Mouse (Mus musculus) T-cell, adult 2 months (primary cell): ENCODE data around the gene Rft1.
A peak's percentile ranks its signal among the peaks of the same experiment; 100 is the strongest.

ENCODE experiments used
- DNase-seq: peaks from one replicate; pipeline ENCODE4 v3.0.0; 2022; ENCODE audit warnings: low spot score

The Rft1 gene

DNA sequence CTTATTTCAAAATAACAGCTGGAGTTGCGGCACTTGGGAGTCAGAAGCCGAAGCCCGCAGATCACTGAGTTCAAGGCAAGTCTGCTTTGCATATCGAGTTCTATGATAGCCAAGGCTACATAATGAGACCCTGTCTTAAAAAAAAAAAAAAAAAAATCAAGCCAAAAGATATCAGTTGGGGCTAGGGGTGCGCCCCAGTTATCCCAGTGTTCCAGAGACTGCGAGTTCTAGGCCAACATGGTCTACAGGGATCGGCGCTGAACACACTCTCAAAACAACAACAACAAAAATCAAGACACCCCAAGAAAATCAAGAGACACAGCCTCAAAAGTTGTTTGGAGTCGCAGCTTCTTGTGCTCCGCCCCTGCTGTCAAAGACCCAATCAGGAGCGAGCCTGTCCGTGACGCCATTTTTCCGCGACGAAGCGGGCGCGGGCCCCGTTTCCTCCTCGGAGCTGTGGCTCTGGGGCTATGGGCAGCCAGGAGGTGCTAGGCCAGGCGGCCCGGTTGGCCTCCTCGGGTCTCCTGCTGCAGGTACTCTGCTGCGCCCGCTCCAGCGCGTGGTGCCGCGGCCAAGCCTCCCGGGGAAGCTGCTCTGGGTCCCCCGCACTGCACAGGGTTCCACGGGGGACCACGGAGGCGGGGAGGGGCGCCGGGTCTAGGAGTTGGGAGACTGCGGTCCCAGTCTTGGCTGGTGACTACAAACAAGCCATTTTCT is at the start of gene Rft1:
Rft1 (plus strand) TSS at position 418 of the 717 bp plus-strand sequence.
- DNase-seq, result peak; percentile 98

DNA sequence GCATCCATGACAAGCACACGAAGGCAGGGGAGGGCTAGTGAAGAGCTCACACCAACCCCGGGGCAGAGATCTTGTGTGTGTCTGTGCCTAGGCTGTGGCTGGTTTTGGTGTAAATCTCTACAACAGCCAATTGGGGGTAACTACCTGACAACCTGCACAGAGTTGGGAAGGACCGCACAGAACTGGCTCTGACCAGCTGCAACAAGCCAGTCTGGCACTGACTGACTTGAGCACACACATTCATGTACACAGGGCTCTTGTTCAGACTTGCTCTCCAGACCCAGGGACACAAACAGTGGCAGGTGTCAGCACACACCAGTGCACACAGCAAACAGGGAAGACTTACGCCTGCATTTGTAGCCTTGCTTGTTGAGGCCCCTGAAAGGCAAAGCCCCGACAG is 47.3 kb upstream of the Rft1 start:
- no peak for DNase-seq

DNA sequence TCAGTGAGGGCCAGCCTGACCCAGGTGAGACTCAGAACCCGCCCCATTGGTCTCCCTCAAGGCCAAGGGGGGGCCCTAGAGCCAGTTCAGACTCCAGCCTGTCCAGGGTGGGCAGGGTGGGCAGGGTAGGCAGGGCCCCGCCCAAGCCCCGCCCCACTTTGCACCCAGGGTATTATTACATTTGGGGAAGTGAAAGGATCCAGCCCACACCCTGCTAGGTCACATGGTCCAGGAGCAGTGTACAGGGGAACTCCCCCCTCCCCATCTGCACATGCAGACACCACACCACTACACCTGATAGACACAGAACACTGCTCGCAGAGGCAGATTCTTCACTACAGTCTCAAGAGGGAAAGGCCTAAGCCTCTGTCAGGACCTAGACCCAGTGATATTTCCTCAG is 46.5 kb upstream of the Rft1 start:
- DNase-seq, result no peak

DNA sequence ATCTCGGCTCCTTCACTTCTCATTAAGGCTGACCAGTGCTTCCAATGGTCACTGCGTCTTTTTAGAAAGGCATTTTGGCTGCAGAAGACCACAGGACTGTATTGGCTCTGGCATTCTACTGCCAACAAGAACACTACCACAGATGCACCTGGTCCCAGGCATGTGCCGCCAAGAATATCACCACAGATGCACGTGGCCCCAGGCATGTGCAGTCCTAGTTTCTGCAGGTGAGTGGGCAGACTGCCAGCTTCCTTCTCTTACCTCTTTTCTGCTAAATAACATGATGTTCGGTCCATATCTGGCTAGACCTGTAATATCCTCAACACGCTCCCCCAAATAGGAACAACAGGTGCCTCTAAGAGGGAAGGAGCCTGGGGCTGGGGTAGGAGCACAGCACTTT is 46.0 kb upstream of the Rft1 start:
- DNase-seq, result no peak

DNA sequence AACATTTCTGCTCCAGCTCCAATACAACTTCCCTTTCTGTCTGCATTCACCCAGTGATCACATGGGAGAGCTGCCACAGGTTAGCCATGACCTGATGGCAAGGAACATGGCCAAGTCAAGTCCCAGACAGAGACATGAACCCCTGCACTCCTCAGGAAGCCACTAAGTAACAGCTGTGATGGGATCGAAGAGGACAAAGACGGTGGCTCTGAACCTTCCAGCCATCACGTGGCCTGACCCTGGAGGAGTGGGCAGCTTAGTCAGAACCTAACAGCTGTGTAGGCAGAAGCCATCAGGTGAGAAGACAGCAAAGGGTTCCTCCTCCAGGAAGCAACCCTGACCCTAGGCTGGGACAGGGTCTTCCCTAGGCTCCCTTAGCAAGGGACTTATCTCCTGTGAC is 44.7 kb upstream of the Rft1 start:
- no peak for DNase-seq

DNA sequence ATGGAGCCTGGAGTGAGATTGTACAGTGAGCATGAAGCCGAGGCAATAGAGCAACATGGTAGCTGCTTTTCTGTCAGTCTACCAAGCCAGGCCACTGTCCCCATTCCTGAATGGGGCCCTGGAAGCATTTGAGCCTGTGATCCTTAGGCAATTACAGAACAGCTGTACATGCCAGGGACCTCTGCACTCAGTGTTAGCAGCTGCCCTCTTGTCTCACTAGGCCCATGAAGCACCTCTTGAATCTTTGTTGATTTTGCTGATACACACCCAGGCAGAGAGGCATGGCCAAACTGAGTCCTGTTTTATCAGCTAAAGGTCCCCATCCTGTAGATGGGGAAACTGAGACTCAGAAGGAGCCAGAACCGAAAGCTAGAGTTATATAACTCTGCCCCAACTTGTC is 43.9 kb upstream of the Rft1 start:
- DNase-seq, result no peak

DNA sequence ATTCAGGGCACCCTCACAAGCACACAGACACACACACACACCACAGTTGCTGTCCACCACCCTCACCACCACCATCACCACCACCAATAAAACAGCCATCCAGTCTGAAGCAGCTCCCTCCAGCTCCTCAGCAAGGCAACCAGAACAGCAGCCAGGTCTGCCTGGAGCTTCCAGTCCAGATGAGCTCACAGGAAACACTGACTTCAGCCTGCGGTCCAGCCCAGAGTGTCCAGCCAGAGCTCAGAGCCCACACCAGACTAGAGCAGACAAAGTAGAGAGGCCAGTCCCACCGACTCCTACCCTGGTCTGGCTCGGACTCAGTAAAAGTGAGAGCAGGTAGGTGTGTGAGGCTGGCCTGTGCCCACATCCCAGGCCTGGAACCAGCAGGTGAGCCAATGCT is 43.2 kb upstream of the Rft1 start:
- no peak for DNase-seq

DNA sequence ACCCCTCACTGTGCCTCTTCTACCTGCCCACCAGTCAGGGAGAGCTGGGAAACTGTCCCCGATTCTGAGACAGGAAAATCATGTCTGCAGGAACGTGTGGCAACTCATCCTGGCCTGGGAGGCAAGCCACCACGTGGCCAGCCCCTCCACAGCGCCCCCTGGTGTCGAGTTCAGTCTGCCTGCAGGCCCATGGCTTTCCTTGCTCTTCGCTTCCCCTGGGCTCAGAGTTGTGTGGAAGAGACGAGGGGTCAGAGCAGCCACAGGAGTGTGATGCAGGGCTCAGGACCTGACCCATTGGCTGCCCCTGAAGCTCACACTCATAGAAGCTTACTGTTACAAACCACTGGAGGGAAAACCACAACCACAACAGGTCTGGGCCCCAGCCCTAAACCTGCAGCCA is 41.6 kb upstream of the Rft1 start:
- DNase-seq, result peak; percentile 63

DNA sequence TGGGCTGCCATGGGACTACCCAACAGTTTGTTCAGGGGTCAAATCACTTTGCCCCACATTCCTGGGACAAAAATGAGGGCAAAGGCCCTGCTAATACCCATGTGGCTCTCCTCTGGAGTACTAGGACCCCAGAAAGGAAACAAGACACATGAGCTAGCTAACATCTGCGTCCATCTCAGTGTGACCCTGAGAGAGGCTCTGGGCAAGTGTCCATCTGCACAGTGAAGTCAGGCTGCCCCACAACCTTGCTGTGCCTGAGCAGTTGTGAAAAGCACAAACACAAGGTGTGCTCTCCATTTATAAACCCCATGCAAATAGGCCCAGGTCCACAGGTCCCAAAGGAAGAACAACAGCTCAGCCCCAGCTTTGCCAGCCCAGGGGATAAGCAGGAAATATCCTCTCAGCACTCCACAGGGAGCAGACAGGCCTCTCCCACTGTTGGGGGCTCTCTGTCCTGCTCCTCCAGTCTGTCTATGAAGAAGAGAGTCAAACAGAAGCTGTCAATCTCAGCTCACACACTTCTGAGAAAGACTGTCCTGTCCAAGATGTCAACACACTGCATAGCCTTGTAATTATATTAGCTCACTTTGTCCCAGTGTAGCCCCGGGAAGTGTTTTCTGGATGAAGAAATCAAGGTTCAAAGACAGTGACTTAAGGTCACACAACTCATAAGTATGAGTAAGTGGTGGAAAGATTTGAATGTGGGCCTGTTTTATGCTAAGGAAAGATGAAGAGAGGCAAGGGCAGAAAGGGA is 41.0 kb upstream of the Rft1 start:
- DNase-seq, result no peak

DNA sequence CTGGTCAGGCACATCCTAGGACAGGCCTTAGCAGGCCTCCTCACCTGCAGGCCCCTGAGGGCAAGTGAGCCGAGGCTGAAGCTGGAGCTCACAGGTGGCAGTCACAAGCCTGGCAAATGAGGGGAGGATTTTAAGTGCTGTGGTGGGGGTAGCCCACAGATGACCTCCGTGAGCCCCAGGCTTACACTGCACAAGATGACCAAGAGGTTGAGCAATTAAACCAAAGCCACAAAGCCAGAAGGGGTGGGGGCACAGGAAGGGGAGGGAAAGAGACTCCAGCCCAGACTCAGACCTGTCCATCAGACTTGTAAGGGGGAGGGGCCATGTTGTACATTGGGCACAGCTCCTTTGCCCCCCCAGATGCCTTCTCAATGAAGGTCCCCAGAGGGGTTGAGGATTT is 37.4 kb upstream of the Rft1 start:
- DNase-seq, result no peak

DNA sequence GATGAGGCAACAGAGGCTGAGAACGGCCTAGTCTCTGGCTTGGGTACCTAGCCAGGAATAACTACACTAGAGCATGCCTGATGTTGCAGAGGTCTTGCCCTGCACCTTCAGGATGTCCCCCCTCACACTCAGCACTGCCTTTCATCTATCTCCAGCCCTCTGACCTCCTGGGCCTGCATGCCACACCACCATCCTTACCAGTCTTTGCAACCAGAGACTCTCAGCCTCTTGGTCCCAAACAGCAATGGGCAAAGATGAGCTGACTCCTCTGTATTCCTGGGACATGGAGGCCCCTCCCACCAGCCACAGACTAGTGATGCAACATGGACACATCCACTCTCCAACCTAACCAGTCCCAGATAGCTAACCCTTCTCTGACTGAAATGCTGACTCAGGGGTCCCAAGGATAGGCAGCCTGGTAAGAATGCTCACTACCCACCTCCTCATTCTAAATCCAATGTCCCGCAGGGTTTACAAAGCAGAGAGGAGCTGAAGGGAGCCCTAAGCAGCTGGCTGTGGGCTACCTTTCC is 35.3 kb upstream of the Rft1 start:
- no peak for DNase-seq

DNA sequence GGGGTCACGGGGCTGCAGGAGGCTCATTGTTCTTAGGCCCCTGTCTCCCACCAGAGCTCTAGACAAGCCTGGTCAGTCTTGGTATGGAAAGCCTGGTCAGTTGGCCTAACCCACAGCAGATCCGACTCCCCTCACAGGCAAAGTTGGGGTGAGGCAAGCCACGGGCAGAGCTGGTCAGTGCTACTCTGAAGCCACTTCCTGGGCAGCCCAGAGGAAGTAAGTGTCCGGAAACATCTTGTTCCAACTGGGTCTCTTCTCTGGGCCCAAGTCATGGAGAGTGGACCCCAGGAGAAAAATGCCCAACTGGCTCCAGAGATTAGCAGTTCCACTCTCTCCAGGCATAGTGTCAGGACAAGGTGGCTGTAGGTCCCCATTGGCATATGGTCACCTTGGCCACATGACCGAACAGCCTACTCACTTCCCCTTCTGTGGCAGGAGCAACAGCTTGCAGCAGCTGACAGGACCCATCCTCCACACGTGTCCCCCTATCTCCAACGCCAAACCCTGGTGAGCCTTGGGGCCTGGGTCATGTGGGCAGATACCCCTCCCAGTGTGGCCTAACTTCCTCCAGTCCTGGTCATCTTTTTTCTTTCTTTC is 34.1 kb upstream of the Rft1 start:
- DNase-seq, result no peak

DNA sequence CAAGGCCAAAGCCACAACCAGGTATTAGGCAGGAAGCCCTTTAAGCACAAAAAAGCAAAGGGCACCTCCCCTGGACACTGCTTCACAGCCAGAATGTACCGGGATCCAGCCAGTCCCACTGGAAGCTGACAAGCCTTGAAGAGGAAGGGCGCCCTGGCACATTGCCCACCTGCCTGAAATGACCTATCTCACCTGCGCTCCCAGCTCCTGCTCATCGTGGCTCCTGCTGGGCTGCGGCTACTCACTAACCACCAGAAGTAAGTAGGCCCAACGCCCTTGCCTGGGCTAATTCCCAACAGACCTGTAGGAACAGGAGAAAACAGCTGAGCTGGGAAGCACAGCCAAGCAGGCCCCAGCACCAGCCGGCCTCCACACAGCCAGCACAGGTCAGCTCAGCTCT is 32.0 kb upstream of the Rft1 start:
- DNase-seq, result no peak

DNA sequence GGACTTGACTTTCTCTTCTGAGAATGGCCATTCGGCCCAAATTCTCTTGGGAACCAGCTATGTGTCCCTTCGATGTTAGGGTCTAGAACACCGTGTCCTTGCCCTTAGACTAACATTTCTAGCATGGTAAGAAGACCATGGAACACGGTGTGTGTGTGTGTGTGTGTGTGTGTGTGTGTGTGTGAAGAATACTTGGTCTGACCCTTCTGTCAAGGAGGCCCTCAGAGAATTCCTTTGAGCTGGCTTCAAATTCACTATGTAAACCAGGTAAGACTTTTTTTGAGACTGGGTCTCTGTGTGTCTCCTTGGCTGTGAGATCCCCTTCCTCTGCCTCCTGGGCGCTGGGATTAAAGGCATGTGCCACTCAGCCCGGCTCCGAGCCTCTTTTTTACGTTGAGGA is 31.6 kb upstream of the Rft1 start:
- no peak for DNase-seq

DNA sequence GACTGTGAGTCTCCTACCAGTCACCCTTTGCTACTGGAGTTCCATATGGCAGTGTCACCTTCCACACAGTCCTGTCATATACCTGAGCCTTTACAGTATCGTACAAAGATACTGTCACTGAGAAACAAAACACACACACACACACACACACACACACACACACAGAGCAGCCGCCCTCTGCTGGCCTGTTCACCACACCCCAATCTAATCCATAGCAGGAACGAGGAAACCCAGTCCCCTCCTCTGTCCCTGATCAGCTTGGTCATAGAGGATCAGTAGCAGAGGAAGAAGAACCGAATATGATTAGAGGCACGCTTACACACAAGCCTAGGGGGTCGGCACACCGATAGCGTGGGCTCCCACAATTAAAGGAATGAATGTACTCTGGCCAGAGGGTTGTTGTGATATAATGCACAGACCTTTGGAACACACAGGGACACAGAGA is 29.9 kb upstream of the Rft1 start:
- no peak for DNase-seq

DNA sequence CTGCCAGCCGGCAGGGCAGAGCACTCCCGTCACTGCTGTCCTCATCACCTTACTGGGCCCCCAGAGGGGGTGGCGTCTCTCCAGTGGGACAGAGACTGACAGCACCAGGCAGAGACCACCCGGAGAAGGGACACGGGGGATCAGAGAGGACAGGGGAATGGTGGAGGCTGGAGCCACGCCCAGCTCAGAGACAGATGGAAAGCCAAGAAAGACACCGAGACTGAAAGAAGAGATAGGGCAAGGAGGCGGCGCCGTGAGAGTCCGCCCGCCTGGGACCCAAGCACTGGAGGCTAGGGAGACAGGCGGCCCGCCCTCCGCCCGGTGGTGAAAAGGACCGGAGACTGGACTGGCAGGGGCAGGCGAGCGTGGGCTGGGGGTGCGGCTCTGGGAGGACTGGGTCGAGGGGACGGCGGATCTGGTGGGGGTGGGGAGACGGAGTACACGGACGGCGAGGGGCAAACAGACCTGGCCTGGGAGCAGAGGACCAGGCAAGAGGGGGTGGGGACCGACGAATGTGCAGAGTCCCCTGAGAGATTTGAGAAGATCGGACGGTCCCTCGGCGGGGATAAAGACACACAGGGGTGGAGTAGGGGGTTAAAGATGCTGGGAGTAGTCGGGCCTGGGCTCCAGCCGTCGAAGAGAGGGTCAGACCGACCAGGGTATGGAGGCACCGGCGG is 28.9 kb upstream of the Rft1 start:
- DNase-seq, result peak; percentile 12

DNA sequence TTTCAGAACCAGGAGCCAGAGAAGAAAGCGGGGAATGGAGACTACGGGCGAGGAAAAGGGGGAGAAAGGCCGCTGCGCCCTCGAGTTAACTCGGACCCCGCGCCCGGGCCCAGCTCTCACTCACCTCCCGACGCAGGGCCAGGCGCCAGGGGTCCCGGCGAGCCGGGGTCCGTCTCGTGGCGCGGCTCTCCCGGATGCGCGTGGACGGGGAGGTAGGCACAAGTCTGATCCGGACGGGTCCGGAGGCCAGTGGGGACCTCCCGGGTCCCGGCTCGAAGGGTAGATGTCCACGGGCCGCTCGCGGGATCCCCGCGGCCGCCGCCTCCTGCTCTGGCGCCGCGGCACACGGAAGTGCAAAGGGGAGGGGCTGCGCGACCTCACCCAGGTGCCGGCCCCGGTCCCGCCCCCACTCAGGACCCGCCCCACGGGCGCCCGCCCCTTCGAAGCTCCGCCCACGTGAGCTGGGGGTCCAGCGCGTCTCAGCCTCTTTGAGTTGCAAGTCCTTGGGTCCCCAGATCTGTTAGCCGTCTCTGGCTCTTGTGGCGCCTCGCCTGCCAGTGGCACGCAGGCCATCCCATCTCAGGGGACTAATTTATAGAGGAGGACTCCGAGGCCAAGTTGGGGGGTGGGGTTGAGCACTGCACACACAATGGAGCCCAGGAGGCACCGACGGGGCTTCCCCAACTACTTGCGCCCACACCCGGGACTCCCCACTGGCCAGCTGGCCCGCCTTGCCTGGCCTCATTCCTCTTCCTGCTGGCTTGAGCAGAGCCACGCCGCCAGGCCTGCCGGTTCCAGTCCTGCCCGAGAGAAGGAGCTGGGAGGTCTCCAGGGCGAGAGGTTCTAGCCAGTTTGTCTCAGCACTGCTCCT is 28.1 kb upstream of the Rft1 start, which contains the start of gene Prkcd:
Prkcd (minus strand) TSS at position 355 of the 871 bp plus-strand sequence.
- peak; percentile 86 for DNase-seq

DNA sequence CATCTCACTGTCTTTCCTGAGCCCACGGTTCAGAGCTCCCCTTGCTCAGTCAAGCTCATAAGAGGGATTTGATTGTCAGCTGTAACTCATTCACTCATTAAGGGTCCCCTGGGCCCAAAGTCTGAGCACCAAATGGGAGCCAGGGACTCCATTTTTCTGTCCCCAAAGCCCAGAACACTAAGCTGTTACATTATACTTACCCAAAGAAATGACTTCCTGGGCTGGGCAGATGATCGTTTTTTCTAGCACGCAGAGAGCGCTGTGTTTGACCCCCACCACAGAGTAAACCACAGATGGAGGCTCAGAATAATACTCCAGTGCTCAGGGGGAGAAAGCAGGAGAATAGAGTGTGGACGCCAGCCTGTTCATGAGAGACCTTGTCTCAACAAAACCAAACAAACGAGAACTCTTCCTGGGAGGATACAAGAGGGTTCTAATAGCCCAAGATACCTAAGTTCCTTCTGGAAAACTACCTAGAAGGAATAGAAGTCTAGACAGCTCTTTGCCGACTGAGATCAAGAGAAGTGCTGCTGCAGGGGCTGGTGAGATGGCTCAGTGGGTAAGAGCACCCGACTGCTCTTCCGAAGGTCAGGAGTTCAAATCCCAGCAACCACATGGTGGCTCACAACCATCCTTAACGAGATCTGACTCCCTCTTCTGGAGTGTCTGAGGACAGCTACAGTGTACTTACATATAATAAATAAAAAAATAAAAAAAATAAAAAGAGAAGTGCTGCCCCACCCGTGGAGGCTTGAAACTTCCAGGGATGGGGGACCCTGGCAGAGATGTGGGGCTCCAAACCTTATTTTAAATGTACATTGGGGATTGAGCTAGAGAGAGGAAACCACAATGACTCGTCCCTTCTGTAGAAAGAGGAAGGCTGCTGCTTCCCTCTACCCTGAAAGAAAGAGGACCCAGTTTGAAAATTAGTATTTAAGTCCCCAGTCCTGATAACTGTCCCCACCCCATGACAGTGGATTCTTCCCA is 27.1 kb upstream of the Rft1 start:
- peak; percentile 15 for DNase-seq

DNA sequence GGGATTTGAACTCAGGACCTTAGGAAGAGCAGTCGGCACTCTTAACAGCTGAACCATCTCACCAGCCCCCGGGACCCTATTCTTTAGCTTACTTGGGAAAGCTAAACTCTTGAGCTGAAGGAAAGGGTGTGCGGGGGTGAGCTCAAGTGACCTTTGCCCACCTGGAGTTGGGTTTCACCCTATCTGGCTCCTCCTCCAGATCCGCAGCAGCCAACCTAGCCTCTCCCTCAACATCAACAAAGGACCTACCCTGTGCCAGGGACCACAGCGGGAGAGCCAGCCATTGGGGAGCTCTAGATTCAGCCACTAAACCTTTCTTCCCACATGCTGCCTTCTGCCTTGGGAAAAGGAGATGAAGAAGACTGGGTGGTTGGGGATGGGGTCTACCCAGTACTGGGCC is 25.9 kb upstream of the Rft1 start:
- DNase-seq, result no peak

DNA sequence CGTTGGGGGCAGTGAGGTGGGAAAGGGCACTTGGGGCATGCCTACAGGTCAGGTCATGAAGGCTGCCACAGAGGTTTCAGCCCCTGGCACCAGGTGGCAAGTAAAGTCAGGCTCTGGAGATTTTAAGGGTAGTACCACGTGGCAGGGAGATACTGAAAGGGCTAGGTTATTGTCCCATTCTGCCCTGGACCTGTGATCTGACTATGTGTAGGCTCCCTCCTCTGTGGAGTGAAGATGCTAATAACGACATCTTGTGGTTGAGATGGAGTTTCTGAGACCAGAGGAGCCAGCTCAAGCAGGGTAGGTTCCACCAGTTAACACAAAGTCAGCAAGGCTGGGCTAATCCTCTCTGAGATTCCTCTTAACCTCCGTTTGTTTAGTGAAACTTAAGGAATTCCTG is 24.3 kb upstream of the Rft1 start:
- no peak for DNase-seq
